Mouse (Mus musculus): Measurements from ENCODE around the gene Gm648. TPM values are rescaled to one million over a fixed set of nuclear protein-coding genes. Genes with fewer than 3 reads are reported as not detected.
"Not testable (repeated sequence)": the region's sequence is repeated elsewhere in the genome, so short reads cannot be mapped to it uniquely, and the experiment has no call there.

The Gm648 gene
- total and polyA plus RNA-seq, 3 experiments, result not detected

DNA sequence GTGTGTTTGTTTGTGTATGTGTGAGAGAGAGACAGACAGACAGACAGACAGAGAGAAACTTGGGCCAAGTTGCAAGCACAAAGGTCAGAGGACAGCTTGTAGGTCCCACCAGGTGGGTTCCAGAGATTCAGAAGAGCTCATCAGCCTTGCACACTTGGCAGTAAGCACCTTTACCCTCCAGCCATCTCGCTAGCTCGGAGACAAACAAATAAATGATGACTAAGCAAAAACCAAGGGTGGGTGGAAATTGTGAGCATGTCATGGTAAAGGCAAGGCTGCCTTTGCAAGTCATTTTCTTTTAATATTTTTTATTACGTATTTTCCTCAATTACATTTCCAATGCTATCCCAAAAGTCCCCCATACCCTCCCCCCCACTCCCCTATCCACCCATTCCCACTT, 4.2 kb upstream of the Gm648 start:
- no peaks in the 10 kb centered on the region for H3K27me3 ChIP-seq (ENCODE audit: control insufficient read depth, insufficient read depth, low read length)
- TF ChIP-seq POLR2A (IDR thresholded peaks at IDR 0.05; ENCODE audit: insufficient read depth, low read depth, low read length) (no peak), CTCF (IDR thresholded peaks at IDR 0.05) (no peak), EP300 (IDR thresholded peaks at IDR 0.05; ENCODE audit: insufficient read depth, low read depth, low read length) (no peak)
- no peak overlapping the region for H3K4me3 ChIP-seq
- intact Hi-C loops (cut with DNase I), result no loop called here
- H3K27ac ChIP-seq, result no peak overlapping the region
- 75% methylated on average over 3 of the region's 3 CpGs for WGBS
- no peak overlapping the region for H3K9ac ChIP-seq (ENCODE audit: low read depth, low read length)
- DNase-seq, result no peak
- no peaks in the 10 kb centered on the region for H3K36me3 ChIP-seq (ENCODE audit: control insufficient read depth, insufficient read depth, low read length)
- H3K4me1 ChIP-seq (ENCODE audit: control insufficient read depth, insufficient read depth, low read length), result no peaks in the 10 kb centered on the region
- no peaks in the 10 kb centered on the region for H3K79me2 ChIP-seq (replicated peaks; ENCODE audit: control insufficient read depth, insufficient read depth, low read length)

GRCm38 (mm10) chrX:56537162-56537561, 12.2 kb downstream of the Gm648 start:
- WGBS, result 51% methylated on average over 4 of the region's 4 CpGs
- intact Hi-C loops (cut with DNase I), result no loop called here

DNA sequence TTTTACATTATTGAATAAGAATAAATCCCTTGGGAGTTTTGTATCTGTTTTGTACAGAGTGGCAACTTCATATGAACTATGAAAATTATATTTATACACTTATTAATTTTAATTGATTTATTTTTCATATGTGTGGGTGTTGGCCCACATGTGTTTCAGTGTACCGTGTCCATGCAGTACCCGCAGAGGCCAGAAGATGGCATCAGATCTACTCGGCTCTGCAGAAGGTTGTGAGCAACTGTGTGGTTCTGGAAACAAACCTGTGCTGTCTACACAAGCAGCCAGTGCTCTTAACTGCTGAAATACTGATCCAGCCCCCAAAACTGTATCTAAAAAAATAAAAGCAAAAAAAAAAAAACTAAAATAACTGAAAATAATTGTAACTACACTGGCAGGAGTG, 18.1 kb downstream of the Gm648 start:
- intact Hi-C loops (cut with DNase I), result no loop called here
- peak; percentile 29 to 71 for DNase-seq

More at GRCm38 (mm10) chrX:56537162-56537561, 12.2 kb downstream of the Gm648 start:
- H3K27me3 ChIP-seq (ENCODE audit: control insufficient read depth, insufficient read depth, low read length), result no peaks in the 10 kb centered on the region
- H3K9ac ChIP-seq (ENCODE audit: low read depth, low read length), result no peak overlapping the region
- TF ChIP-seq EP300 (IDR thresholded peaks at IDR 0.05; ENCODE audit: insufficient read depth, low read depth, low read length) (no peak), CTCF (IDR thresholded peaks at IDR 0.05) (peak; percentile 37)
- no peak overlapping the region for H3K27ac ChIP-seq
- H3K4me1 ChIP-seq (ENCODE audit: control insufficient read depth, insufficient read depth, low read length), result no peaks in the 10 kb centered on the region
- no peaks in the 10 kb centered on the region for H3K36me3 ChIP-seq (ENCODE audit: control insufficient read depth, insufficient read depth, low read length)
- H3K79me2 ChIP-seq (replicated peaks; ENCODE audit: control insufficient read depth, insufficient read depth, low read length), result no peaks in the 10 kb centered on the region
- DNase-seq, result no peak
- no peak overlapping the region for H3K4me3 ChIP-seq

GRCm38 (mm10) chrX:56524442-56524841, 25.0 kb downstream of the Gm648 start, which contains the start of gene Gm10477:
TSS of gene Gm10477 (plus strand) at chrX:56524742.
- H3K36me3 ChIP-seq (ENCODE audit: control insufficient read depth, insufficient read depth, low read length); H3K27ac ChIP-seq; DNase-seq; H3K4me1 ChIP-seq (ENCODE audit: control insufficient read depth, insufficient read depth, low read length); H3K9ac ChIP-seq (ENCODE audit: low read depth, low read length); intact Hi-C loops (cut with DNase I); H3K79me2 ChIP-seq (replicated peaks; ENCODE audit: control insufficient read depth, insufficient read depth, low read length); H3K27me3 ChIP-seq (ENCODE audit: control insufficient read depth, insufficient read depth, low read length); H3K4me3 ChIP-seq: not testable (repeated sequence)
- WGBS, result 79% methylated on average over 6 of the region's 6 CpGs

More for the DNA sequence above, 18.1 kb downstream of the Gm648 start:
- no peaks in the 10 kb centered on the region for H3K27me3 ChIP-seq (ENCODE audit: control insufficient read depth, insufficient read depth, low read length)
- no peak overlapping the region for H3K4me3 ChIP-seq
- no peaks in the 10 kb centered on the region for H3K79me2 ChIP-seq (replicated peaks; ENCODE audit: control insufficient read depth, insufficient read depth, low read length)
- no peak overlapping the region for H3K9ac ChIP-seq (ENCODE audit: low read depth, low read length)
- H3K36me3 ChIP-seq (ENCODE audit: control insufficient read depth, insufficient read depth, low read length), result no peaks in the 10 kb centered on the region
- TF ChIP-seq CTCF (IDR thresholded peaks at IDR 0.05) (peak; percentile 81), EP300 (IDR thresholded peaks at IDR 0.05; ENCODE audit: insufficient read depth, low read depth, low read length) (no peak)
- H3K27ac ChIP-seq, result no peak overlapping the region
- no peaks in the 10 kb centered on the region for H3K4me1 ChIP-seq (ENCODE audit: control insufficient read depth, insufficient read depth, low read length)
- 12% methylated on average over 3 of the region's 3 CpGs for WGBS

GRCm38 (mm10) chrX:56497241-56497640, 52.2 kb downstream of the Gm648 start:
- H3K4me1 ChIP-seq (ENCODE audit: control insufficient read depth, insufficient read depth, low read length), result no peaks in the 10 kb centered on the region
- intact Hi-C loops (cut with DNase I), result no loop called here
- H3K27me3 ChIP-seq (ENCODE audit: control insufficient read depth, insufficient read depth, low read length), result no peaks in the 10 kb centered on the region
- DNase-seq, result peak in 1 of 2 experiments; percentile 4
- H3K27ac ChIP-seq, result no peak overlapping the region
- TF ChIP-seq EP300 (IDR thresholded peaks at IDR 0.05; ENCODE audit: insufficient read depth, low read depth, low read length) (no peak), POLR2A (IDR thresholded peaks at IDR 0.05; ENCODE audit: insufficient read depth, low read depth, low read length) (no peak), CTCF (IDR thresholded peaks at IDR 0.05) (no peak)
- H3K79me2 ChIP-seq (replicated peaks; ENCODE audit: control insufficient read depth, insufficient read depth, low read length), result no peaks in the 10 kb centered on the region
- 77% methylated on average over 7 of the region's 7 CpGs for WGBS
- H3K9ac ChIP-seq (ENCODE audit: low read depth, low read length), result no peak overlapping the region
- no peaks in the 10 kb centered on the region; the same call in 1 of the 2 replicates for H3K36me3 ChIP-seq (ENCODE audit: control insufficient read depth, insufficient read depth, low read length)
- H3K4me3 ChIP-seq, result no peak overlapping the region

Small RNA genes within 50 kb of the gene (microRNA-seq; reads per million reads assigned to microRNA genes)
- gene Mir5116, result 2.2 to 5.8 reads per million in 2 experiments

Other genes starting within 250 kb of the Gm648 start
- gene Zfp449, start 203.2 kb downstream of the Gm648 start, total RNA-seq (2021), result 1 to 10 TPM; 4.0 to 5.5 TPM
- 1.4 and 2.3 TPM in 2 replicates for gene Zfp449, start 203.2 kb downstream of the Gm648 start, polyA plus RNA-seq (2012; rRNA removed)
- gene Smim10l2a, start 175.0 kb downstream of the Gm648 start, total RNA-seq (2021), result under 1 TPM in 1 of 2 experiments, not detected in 1; 0.18 TPM
- 0.20 and 0.35 TPM in 2 replicates for gene Smim10l2a, start 175.0 kb downstream of the Gm648 start, polyA plus RNA-seq (2012; rRNA removed)
- gene Gm2174, start 101.6 kb downstream of the Gm648 start, total RNA-seq (2021), result under 1 TPM in 1 of 2 experiments, not detected in 1; 0.86 TPM
- 2.9 and 3.9 TPM in 2 replicates for gene Gm2174, start 101.6 kb downstream of the Gm648 start, polyA plus RNA-seq (2012; rRNA removed)
- 1 to 10 TPM; 4.8 to 4.9 TPM for gene Ints6l, start 94.7 kb downstream of the Gm648 start, total RNA-seq (2021)
- gene Ints6l, start 94.7 kb downstream of the Gm648 start, polyA plus RNA-seq (2012; rRNA removed), result 10.9 and 20.8 TPM in 2 replicates
- not detected for gene Gm10477, start 24.9 kb downstream of the Gm648 start, total RNA-seq (2021)
- gene Gm10477, start 24.9 kb downstream of the Gm648 start, polyA plus RNA-seq (2012; rRNA removed), result not detected in 2 replicates
- 10 to 100 TPM; 28.4 to 32.6 TPM for gene Mmgt1, start 48.5 kb upstream of the Gm648 start, total RNA-seq (2021)
- 12.1 and 26.4 TPM in 2 replicates for gene Mmgt1, start 48.5 kb upstream of the Gm648 start, polyA plus RNA-seq (2012; rRNA removed)
- gene Slc9a6, start 60.2 kb upstream of the Gm648 start, total RNA-seq (2021), result 10 to 100 TPM; 22.2 to 22.4 TPM
- 12.6 and 15.8 TPM in 2 replicates for gene Slc9a6, start 60.2 kb upstream of the Gm648 start, polyA plus RNA-seq (2012; rRNA removed)
- 100 to 1,000 TPM; 111 to 140 TPM for gene Fhl1, start 182.2 kb upstream of the Gm648 start, total RNA-seq (2021)
- 123 and 197 TPM in 2 replicates for gene Fhl1, start 182.2 kb upstream of the Gm648 start, polyA plus RNA-seq (2012; rRNA removed)

Measured in heart, adult 2 months (tissue).